Mouse (Mus musculus) heart, postnatal 0 days (tissue): ENCODE measurements around the gene Tldc1.

Source experiments
- CTCF ChIP-seq: IDR thresholded peaks from 2 replicates; pipeline ENCODE4 v1.5.1; 2016; ENCODE audit warnings: antibody characterized with exemption, control low read depth, low read depth
- EP300 ChIP-seq: IDR thresholded peaks from 2 replicates; pipeline ENCODE4 v1.6.1; 2016; ENCODE audit warnings: antibody characterized with exemption, low read depth

GRCm38 (mm10) chr8:119717765-119718164, 60.5 kb downstream of the Tldc1 start:
- TF ChIP-seq CTCF = peak; percentile 56
- TF ChIP-seq EP300 = no peak
